Mouse (Mus musculus): ENCODE results near the gene Zhx3.

Gene Zhx3

GRCm38 (mm10) chr2:160760433-160761184, 112.2 kb downstream of the Zhx3 start:
- DNase-seq (ENCODE audit: low read depth, low spot score) = peak; percentile 25

- no peak for DNase-seq (ENCODE audit: low read depth, low spot score)
Observed at GRCm38 (mm10) chr2:160756583-160757203, 116.1 kb downstream of the Zhx3 start.

- DNase-seq (ENCODE audit: low read depth, low spot score) = peak; percentile 38
Observed at GRCm38 (mm10) chr2:160747075-160747474, 125.7 kb downstream of the Zhx3 start.

GRCm38 (mm10) chr2:160746637-160747036, 126.2 kb downstream of the Zhx3 start:
- no peak for DNase-seq (ENCODE audit: low read depth, low spot score)

GRCm38 (mm10) chr2:160745497-160745896, 127.3 kb downstream of the Zhx3 start:
- no peak for DNase-seq (ENCODE audit: low read depth, low spot score)

GRCm38 (mm10) chr2:160744823-160745210, 128.0 kb downstream of the Zhx3 start:
- DNase-seq (ENCODE audit: low read depth, low spot score) = no peak

- peak; percentile 90 for DNase-seq (ENCODE audit: low read depth, low spot score)
Observed at GRCm38 (mm10) chr2:160744040-160744822, 128.6 kb downstream of the Zhx3 start.

- no peak for DNase-seq (ENCODE audit: low read depth, low spot score)
Observed at GRCm38 (mm10) chr2:160742161-160742609, 130.6 kb downstream of the Zhx3 start.

- DNase-seq (ENCODE audit: low read depth, low spot score) = no peak
Observed at GRCm38 (mm10) chr2:160741580-160741979, 131.2 kb downstream of the Zhx3 start.

GRCm38 (mm10) chr2:160740521-160741156, 132.2 kb downstream of the Zhx3 start:
- no peak for DNase-seq (ENCODE audit: low read depth, low spot score)

- peak; percentile 54 for DNase-seq (ENCODE audit: low read depth, low spot score)
Observed at GRCm38 (mm10) chr2:160739647-160740356, 133.0 kb downstream of the Zhx3 start.

- peak; percentile 61 for DNase-seq (ENCODE audit: low read depth, low spot score)
Observed at GRCm38 (mm10) chr2:160738354-160738753, 134.4 kb downstream of the Zhx3 start.

- DNase-seq (ENCODE audit: low read depth, low spot score) = peak; percentile 40
Observed at GRCm38 (mm10) chr2:160736466-160736865, 136.3 kb downstream of the Zhx3 start.

GRCm38 (mm10) chr2:160735706-160736310, 137.0 kb downstream of the Zhx3 start:
- DNase-seq (ENCODE audit: low read depth, low spot score) = peak; percentile 67

GRCm38 (mm10) chr2:160734331-160734730, 138.5 kb downstream of the Zhx3 start:
- no peak for DNase-seq (ENCODE audit: low read depth, low spot score)

GRCm38 (mm10) chr2:160733131-160733531, 139.7 kb downstream of the Zhx3 start:
- DNase-seq (ENCODE audit: low read depth, low spot score) = no peak

GRCm38 (mm10) chr2:160732420-160732995, 140.3 kb downstream of the Zhx3 start:
- DNase-seq (ENCODE audit: low read depth, low spot score) = no peak

- peak; percentile 54 for DNase-seq (ENCODE audit: low read depth, low spot score)
Observed at GRCm38 (mm10) chr2:160731839-160732261, 140.9 kb downstream of the Zhx3 start.

- DNase-seq (ENCODE audit: low read depth, low spot score) = peak; percentile 96
Observed at GRCm38 (mm10) chr2:160731117-160731838, 141.5 kb downstream of the Zhx3 start, which contains the start of gene Plcg1. Plcg1 (plus strand) TSS chr2:160731300.

GRCm38 (mm10) chr2:160730797-160731116, 142.0 kb downstream of the Zhx3 start:
- no peak for DNase-seq (ENCODE audit: low read depth, low spot score)
